17 mouse cellular contexts compared by ENCODE assay signal in genomic region chr1:158161533-158161932, GRCm38 (mm10).
DNase-seq lines count a peak whose midpoint lies in the region; ATAC-seq lines count a peak whose summit lies in the region.
"Had no signal": no experiment of that assay in that cellular context is flagged by ENCODE, and none has a peak within 500 bp of the region (broad histone marks: within the 10 kb centered on the region; RNA-seq: fewer than 3 reads in every experiment).

No protein-coding gene starts in this region.

- no peaks in the 10 kb centered on the region for H3K36me3 ChIP-seq in hindbrain, embryonic 15.5 days
- no peaks in the 10 kb centered on the region for H3K36me3 ChIP-seq in midbrain, embryonic 16.5 days (ENCODE audit: control insufficient read depth, insufficient read depth, low read length)
- H3K36me3 ChIP-seq: embryonic facial prominence, embryonic 12.5 days; kidney, embryonic 15.5 days; limb, embryonic 10.5 days; liver, embryonic 13.5 days had no signal

- H3K27ac ChIP-seq in hindbrain, embryonic 15.5 days (replicated peaks), result peak overlapping the region; percentile 16
- H3K27ac ChIP-seq in midbrain, embryonic 16.5 days (ENCODE audit: low read length), result peak overlapping the region; percentile 67
- H3K27ac ChIP-seq: embryonic facial prominence, embryonic 12.5 days; kidney, embryonic 15.5 days; limb, embryonic 10.5 days; liver, embryonic 13.5 days had no signal

- no peak overlapping the region for H3K4me3 ChIP-seq in hindbrain, embryonic 15.5 days
- H3K4me3 ChIP-seq in midbrain, embryonic 16.5 days (ENCODE audit: low read depth, low read length), result no peak overlapping the region
- H3K4me3 ChIP-seq: embryonic facial prominence, embryonic 12.5 days; kidney, embryonic 15.5 days; limb, embryonic 10.5 days; liver, embryonic 13.5 days had no signal

- peak; percentile 28 for DNase-seq in brain, embryonic 18.5 days (ENCODE audit: low read depth, low spot score)
- peak; percentile 4 for DNase-seq in embryo, embryonic 9.5 days (ENCODE audit: extremely low spot score)
- no peak for DNase-seq in yolk sac, embryonic 10.5 days (ENCODE audit: low spot score)
- no peak for DNase-seq in lung, postnatal 36 days
- DNase-seq in adipocyte (ENCODE audit: low spot score), result no peak
- DNase-seq in lung, postnatal 4 days, result no peak
- DNase-seq: cerebellum, adult 9-11 months; gastrocnemius, postnatal 36 days; layer of hippocampus, adult 9-11 months; liver, embryonic 13.5 days; lung, postnatal 10 days; thymus, postnatal 36 days had no signal

- H3K27me3 ChIP-seq in hindbrain, embryonic 15.5 days, result no peaks in the 10 kb centered on the region
- no peaks in the 10 kb centered on the region for H3K27me3 ChIP-seq in midbrain, embryonic 16.5 days (ENCODE audit: control insufficient read depth, insufficient read depth, low read depth, low read length)
- H3K27me3 ChIP-seq: embryonic facial prominence, embryonic 12.5 days; kidney, embryonic 15.5 days; liver, embryonic 13.5 days had no signal

- peaks cover 12% of the 10 kb centered on the region for H3K4me1 ChIP-seq in hindbrain, embryonic 15.5 days (replicated peaks)
- H3K4me1 ChIP-seq in midbrain, embryonic 16.5 days (ENCODE audit: control insufficient read depth, insufficient read depth, low read length), result peaks cover 16% of the 10 kb centered on the region
- H3K4me1 ChIP-seq: embryonic facial prominence, embryonic 12.5 days; kidney, embryonic 15.5 days; limb, embryonic 10.5 days; liver, embryonic 13.5 days had no signal

- no peaks in the 10 kb centered on the region for H3K9me3 ChIP-seq in hindbrain, embryonic 15.5 days
- no peaks in the 10 kb centered on the region for H3K9me3 ChIP-seq in midbrain, embryonic 16.5 days (replicated peaks; ENCODE audit: control insufficient read depth, low read length, poor library complexity, severe bottlenecking)
- H3K9me3 ChIP-seq: embryonic facial prominence, embryonic 12.5 days; kidney, embryonic 15.5 days; limb, embryonic 10.5 days; liver, embryonic 13.5 days had no signal

- H3K9ac ChIP-seq in hindbrain, embryonic 15.5 days, result no peak overlapping the region
- H3K9ac ChIP-seq in midbrain, embryonic 16.5 days (ENCODE audit: low read depth, low read length), result no peak overlapping the region
- H3K9ac ChIP-seq: embryonic facial prominence, embryonic 12.5 days; kidney, embryonic 15.5 days; liver, embryonic 13.5 days had no signal

- peak overlapping the region; percentile 22 for H3K4me2 ChIP-seq in hindbrain, embryonic 15.5 days
- peak overlapping the region; percentile 8; the same call in 1 of the 2 replicates for H3K4me2 ChIP-seq in midbrain, embryonic 16.5 days (ENCODE audit: low read length)
- H3K4me2 ChIP-seq: embryonic facial prominence, embryonic 12.5 days; kidney, embryonic 15.5 days; liver, embryonic 13.5 days had no signal

- ATAC-seq in hindbrain, embryonic 15.5 days (ENCODE audit: low FRiP score, low read depth), result peak; percentile 81; the same call in 1 of the 2 replicates
- ATAC-seq in midbrain, embryonic 16.5 days, result peak; percentile 83

- 16% methylated on average over 6 of the region's 6 CpGs for WGBS in hindbrain, embryonic 15.5 days
- 6% methylated on average over 6 of the region's 6 CpGs for WGBS in midbrain, embryonic 16.5 days

Comparison
In these comparisons a context has a peak if more than half of its experiments do, and no peak if none do; other contexts are left out.
1. DNase-seq: peak in brain, embryonic 18.5 days (single experiment) and embryo, embryonic 9.5 days (single experiment); none in yolk sac, embryonic 10.5 days (single experiment), lung, postnatal 36 days (single experiment), adipocyte (single experiment) and lung, postnatal 4 days (0 of 2).